Mouse (Mus musculus) cerebellum, adult (tissue): ENCODE measurements around the gene Patl2.

Experiments
- ATAC-seq: cut with Nextera tagmentation; 2 replicates; pipeline ENCODE4 v1.9.2; 2017; ENCODE audit warnings: mild to moderate bottlenecking, moderate library complexity, mixed read lengths; ENCODE audit not compliant: insufficient number of reproducible peaks, low FRiP score, low TSS enrichment

The Patl2 gene

DNA sequence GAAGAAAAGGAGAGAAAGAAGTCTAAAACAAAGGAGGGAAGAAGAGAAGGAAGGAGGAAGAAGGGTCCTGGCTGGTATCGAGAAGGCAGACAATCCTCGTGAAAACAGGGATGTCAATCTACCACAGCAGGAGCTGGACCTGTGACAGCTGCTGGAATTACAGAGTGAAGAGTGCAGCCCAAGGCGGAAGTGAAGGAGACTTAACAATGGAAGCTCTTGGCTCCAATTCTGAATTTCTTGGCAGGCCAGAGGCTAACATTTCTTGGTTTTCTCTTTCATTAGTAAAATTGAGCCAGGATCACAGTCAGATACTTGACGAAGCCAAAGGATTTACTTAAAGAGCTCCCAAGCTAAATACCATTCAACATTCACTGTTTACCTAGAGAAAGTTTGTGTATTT is 99.5 kb downstream of the Patl2 start:
- ATAC-seq, result no peak

DNA sequence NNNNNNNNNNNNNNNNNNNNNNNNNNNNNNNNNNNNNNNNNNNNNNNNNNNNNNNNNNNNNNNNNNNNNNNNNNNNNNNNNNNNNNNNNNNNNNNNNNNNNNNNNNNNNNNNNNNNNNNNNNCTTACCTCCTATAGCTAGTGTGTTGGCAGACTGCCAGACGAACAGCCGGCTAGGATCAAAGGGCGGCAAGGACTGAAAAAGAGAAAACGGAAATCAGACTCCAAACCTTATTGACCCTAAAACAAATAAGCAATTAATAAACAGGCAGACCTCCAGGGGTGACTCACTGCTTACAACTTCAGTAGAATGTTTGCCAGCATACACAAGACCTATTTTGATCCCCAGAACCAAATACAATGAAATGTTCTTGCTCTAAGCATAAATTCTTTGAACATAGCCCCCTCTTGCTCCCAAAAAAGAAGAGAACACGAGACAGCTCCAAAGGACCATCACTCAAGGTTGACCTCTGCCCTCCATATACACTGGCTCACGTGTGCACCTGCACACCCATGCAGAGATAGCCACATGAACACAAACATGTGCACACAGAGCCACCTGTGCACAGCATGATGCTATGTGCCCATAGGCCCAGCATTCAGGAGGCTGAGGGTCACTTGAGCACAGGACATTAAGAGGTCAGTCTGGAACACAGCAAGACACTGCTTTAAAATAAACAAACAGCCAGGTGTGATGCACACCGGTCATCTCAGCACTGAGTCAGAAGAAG is 104.1 kb downstream of the Patl2 start:
- ATAC-seq, result no peak
